Mouse (Mus musculus) kidney, postnatal 25 days (tissue): ENCODE measurements around the gene Sult6b2.
A peak's percentile ranks its signal among the peaks of the same experiment; 100 is the strongest.

Source experiments
- DNase-seq, 2 experiments: peaks; one replicate each; pipeline ENCODE4 v3.0.0; 2021; ENCODE audit warnings: mixed read lengths in 2 of 2

Sult6b2 gene

GRCm38 (mm10) chr6:142804402-142804801 is at the start of gene Sult6b2:
Gene Sult6b2 (minus strand): TSS chr6:142804502.
- DNase-seq, result no peak

- DNase-seq, result no peak
Measured at GRCm38 (mm10) chr6:142852419-142853377, 48.4 kb upstream of the Sult6b2 start.

- no peak for DNase-seq
Measured at GRCm38 (mm10) chr6:142850436-142850835, 46.1 kb upstream of the Sult6b2 start.

- no peak for DNase-seq
Measured at GRCm38 (mm10) chr6:142849326-142849725, 45.0 kb upstream of the Sult6b2 start.

GRCm38 (mm10) chr6:142847914-142848674 is 43.8 kb upstream of the Sult6b2 start:
- no peak for DNase-seq

- DNase-seq, result no peak
Measured at GRCm38 (mm10) chr6:142846855-142847254, 42.6 kb upstream of the Sult6b2 start.

GRCm38 (mm10) chr6:142845066-142845465 is 40.8 kb upstream of the Sult6b2 start:
- no peak for DNase-seq

GRCm38 (mm10) chr6:142844061-142844460 is 39.8 kb upstream of the Sult6b2 start:
- no peak for DNase-seq

- DNase-seq, result no peak
Measured at GRCm38 (mm10) chr6:142838501-142838900, 34.2 kb upstream of the Sult6b2 start.

- DNase-seq, result no peak
Measured at GRCm38 (mm10) chr6:142837326-142837725, 33.0 kb upstream of the Sult6b2 start.

- no peak for DNase-seq
Measured at GRCm38 (mm10) chr6:142835726-142836125, 31.4 kb upstream of the Sult6b2 start.

- DNase-seq, result no peak
Measured at GRCm38 (mm10) chr6:142834911-142835310, 30.6 kb upstream of the Sult6b2 start.

- no peak for DNase-seq
Measured at GRCm38 (mm10) chr6:142831706-142832105, 27.4 kb upstream of the Sult6b2 start.

- no peak for DNase-seq
Measured at GRCm38 (mm10) chr6:142831243-142831642, 26.9 kb upstream of the Sult6b2 start.

GRCm38 (mm10) chr6:142830221-142830620 is 25.9 kb upstream of the Sult6b2 start:
- peak; percentile 40 to 70 for DNase-seq

- no peak for DNase-seq
Measured at GRCm38 (mm10) chr6:142825449-142825848, 21.1 kb upstream of the Sult6b2 start.

GRCm38 (mm10) chr6:142823008-142823787 is 18.9 kb upstream of the Sult6b2 start:
- no peak for DNase-seq

GRCm38 (mm10) chr6:142818306-142818705 is 14.0 kb upstream of the Sult6b2 start:
- no peak for DNase-seq

GRCm38 (mm10) chr6:142815513-142815912 is 11.2 kb upstream of the Sult6b2 start:
- DNase-seq, result no peak

GRCm38 (mm10) chr6:142814495-142814921 is 10.2 kb upstream of the Sult6b2 start:
- peak; percentile 84 to 95 for DNase-seq

- peak in 1 of 2 experiments; percentile 25 for DNase-seq
Measured at GRCm38 (mm10) chr6:142814011-142814410, 9.7 kb upstream of the Sult6b2 start.

- DNase-seq, result no peak
Measured at GRCm38 (mm10) chr6:142812969-142813368, 8.7 kb upstream of the Sult6b2 start.

GRCm38 (mm10) chr6:142810239-142810638 is 5.9 kb upstream of the Sult6b2 start:
- no peak for DNase-seq
